Mouse (Mus musculus) cerebellum, adult 18-20 months (tissue): Measurements from ENCODE around the gene Foxn2.
A peak's percentile ranks its signal among the peaks of the same experiment; 100 is the strongest.
"Not testable (repeated sequence)": the region's sequence is repeated elsewhere in the genome, so short reads cannot be mapped to it uniquely, and the experiment has no call there.

Experiments
- DNase-seq, 2 experiments: peaks; one replicate each; pipeline ENCODE4 v3.0.0; 2021

Foxn2 gene

GRCm38 (mm10) chr17:88440285-88441000, at the start of gene Foxn2:
Gene Foxn2 (plus strand): TSS chr17:88440711.
- peak; percentile 95 for DNase-seq

GRCm38 (mm10) chr17:88397501-88397900, 43.0 kb upstream of the Foxn2 start:
- DNase-seq: no peak

GRCm38 (mm10) chr17:88398090-88398489, 42.4 kb upstream of the Foxn2 start:
- no peak for DNase-seq

- DNase-seq: peak; percentile 43 to 47
These were observed 41.7 kb upstream of the Foxn2 start for GRCm38 (mm10) chr17:88398854-88399253.

GRCm38 (mm10) chr17:88400122-88400521, 40.4 kb upstream of the Foxn2 start:
- peak; percentile 67 to 72 for DNase-seq

GRCm38 (mm10) chr17:88400702-88401475, 39.6 kb upstream of the Foxn2 start:
- DNase-seq: peak; percentile 82 to 87

- no peak for DNase-seq
These were observed 37.2 kb upstream of the Foxn2 start for GRCm38 (mm10) chr17:88403269-88403668.

- DNase-seq: peak in 1 of 2 experiments; percentile 4
These were observed 36.0 kb upstream of the Foxn2 start for GRCm38 (mm10) chr17:88404471-88404870.

- DNase-seq: peak in 1 of 2 experiments; percentile 20
These were observed 35.4 kb upstream of the Foxn2 start for GRCm38 (mm10) chr17:88405076-88405475.

GRCm38 (mm10) chr17:88409706-88410105, 30.8 kb upstream of the Foxn2 start:
- DNase-seq: no peak

GRCm38 (mm10) chr17:88413155-88413836, 27.2 kb upstream of the Foxn2 start:
- no peak for DNase-seq

- no peak for DNase-seq
These were observed 20.1 kb upstream of the Foxn2 start for GRCm38 (mm10) chr17:88420426-88420825.

- peak; percentile 90 to 96 for DNase-seq
These were observed 19.3 kb upstream of the Foxn2 start for GRCm38 (mm10) chr17:88421246-88421645.

GRCm38 (mm10) chr17:88430719-88431118, 9.8 kb upstream of the Foxn2 start:
- DNase-seq: no peak

- no peak for DNase-seq
These were observed 9.0 kb upstream of the Foxn2 start for GRCm38 (mm10) chr17:88431486-88431885.

GRCm38 (mm10) chr17:88431987-88432386, 8.5 kb upstream of the Foxn2 start:
- no peak for DNase-seq

- DNase-seq: no peak
These were observed 5.2 kb upstream of the Foxn2 start for GRCm38 (mm10) chr17:88435322-88435721.

- no peak for DNase-seq
These were observed 4.2 kb upstream of the Foxn2 start for GRCm38 (mm10) chr17:88436284-88436683.

GRCm38 (mm10) chr17:88436749-88437148, 3.8 kb upstream of the Foxn2 start:
- DNase-seq: not testable (repeated sequence)

GRCm38 (mm10) chr17:88437391-88437790, 3.1 kb upstream of the Foxn2 start:
- DNase-seq: no peak

GRCm38 (mm10) chr17:88439536-88440050, 918 bp upstream of the Foxn2 start:
- peak; percentile 32 to 37 for DNase-seq

GRCm38 (mm10) chr17:88441001-88441431, 505 bp downstream of the Foxn2 start:
- peak in 1 of 2 experiments; percentile 44 for DNase-seq
